Mouse (Mus musculus) mature B cell (primary cell): ENCODE results near the gene Ap1s3.

Experiments
- in situ Hi-C: fragments of 300-500 bp; cut with MboI; formaldehyde crosslinking; loops from 2 replicates; pipeline ENCODE4 v1.14.3; 2019

Gene Ap1s3

GRCm38 (mm10) chr1:79592721-79593277 is 79.0 kb downstream of the Ap1s3 start:
- in situ Hi-C loops, result no loop called here

GRCm38 (mm10) chr1:79591091-79591490 is 80.7 kb downstream of the Ap1s3 start:
- in situ Hi-C loops, result no loop called here

- in situ Hi-C loops, result no loop called here
Measured at GRCm38 (mm10) chr1:79589971-79590763, 81.6 kb downstream of the Ap1s3 start.

- in situ Hi-C loops, result no loop called here
Measured at GRCm38 (mm10) chr1:79589424-79589823, 82.3 kb downstream of the Ap1s3 start.

GRCm38 (mm10) chr1:79581136-79581679 is 90.6 kb downstream of the Ap1s3 start:
- in situ Hi-C loops, result no loop called here

- in situ Hi-C loops, result no loop called here
Measured at GRCm38 (mm10) chr1:79577357-79577756, 94.4 kb downstream of the Ap1s3 start.

- in situ Hi-C loops, result no loop called here
Measured at GRCm38 (mm10) chr1:79571912-79572311, 99.9 kb downstream of the Ap1s3 start.

- in situ Hi-C loops, result no loop called here
Measured at GRCm38 (mm10) chr1:79571126-79571525, 100.6 kb downstream of the Ap1s3 start.

- in situ Hi-C loops, result no loop called here
Measured at GRCm38 (mm10) chr1:79561186-79561585, 110.6 kb downstream of the Ap1s3 start.
